Mouse (Mus musculus) WW6 (cell line): ENCODE results near the gene Btg2.

ENCODE experiments used
- DNase-seq: peaks from one replicate; pipeline ENCODE4 v3.0.0-alpha.2; 2013; ENCODE audit warnings: low read depth, low spot score

Btg2 gene

GRCm38 (mm10) chr1:134059739-134060695, 18.9 kb downstream of the Btg2 start:
- DNase-seq, result no peak

GRCm38 (mm10) chr1:134058870-134059269, 20.1 kb downstream of the Btg2 start:
- DNase-seq, result no peak

GRCm38 (mm10) chr1:134057736-134058135, 21.2 kb downstream of the Btg2 start:
- no peak for DNase-seq

GRCm38 (mm10) chr1:134056285-134056684, 22.6 kb downstream of the Btg2 start:
- no peak for DNase-seq

GRCm38 (mm10) chr1:134055666-134056245, 23.2 kb downstream of the Btg2 start:
- DNase-seq, result no peak

- DNase-seq, result no peak
Measured at GRCm38 (mm10) chr1:134055058-134055457, 23.9 kb downstream of the Btg2 start.

GRCm38 (mm10) chr1:134053207-134053606, 25.7 kb downstream of the Btg2 start:
- peak; percentile 57 for DNase-seq

GRCm38 (mm10) chr1:134049542-134049941, 29.4 kb downstream of the Btg2 start:
- no peak for DNase-seq

GRCm38 (mm10) chr1:134048759-134049158, 30.2 kb downstream of the Btg2 start:
- no peak for DNase-seq

GRCm38 (mm10) chr1:134047431-134047830, 31.5 kb downstream of the Btg2 start:
- DNase-seq, result no peak

- no peak for DNase-seq
Measured at GRCm38 (mm10) chr1:134046387-134046786, 32.5 kb downstream of the Btg2 start.

GRCm38 (mm10) chr1:134045971-134046370, 32.9 kb downstream of the Btg2 start:
- no peak for DNase-seq

GRCm38 (mm10) chr1:134044805-134045204, 34.1 kb downstream of the Btg2 start:
- no peak for DNase-seq

GRCm38 (mm10) chr1:134042341-134042740, 36.6 kb downstream of the Btg2 start:
- DNase-seq, result no peak

GRCm38 (mm10) chr1:134041900-134042299, 37.0 kb downstream of the Btg2 start:
- DNase-seq, result no peak

- no peak for DNase-seq
Measured at GRCm38 (mm10) chr1:134039361-134039760, 39.6 kb downstream of the Btg2 start.

- no peak for DNase-seq
Measured at GRCm38 (mm10) chr1:134038336-134038735, 40.6 kb downstream of the Btg2 start.

- no peak for DNase-seq
Measured at GRCm38 (mm10) chr1:134037172-134037571, 41.7 kb downstream of the Btg2 start, which contains the start of gene Fmod. Gene Fmod, plus strand, starts transcription at chr1:134037254.

- no peak for DNase-seq
Measured at GRCm38 (mm10) chr1:134036492-134036891, 42.4 kb downstream of the Btg2 start.

GRCm38 (mm10) chr1:134028161-134028846, 50.6 kb downstream of the Btg2 start:
- DNase-seq, result no peak

GRCm38 (mm10) chr1:134026741-134027140, 52.2 kb downstream of the Btg2 start:
- DNase-seq, result no peak

- DNase-seq, result no peak
Measured at GRCm38 (mm10) chr1:134025975-134026374, 52.9 kb downstream of the Btg2 start.
